Mouse (Mus musculus) liver, embryonic 11.5 days (tissue): ENCODE results near the gene Evc2. TPM values are rescaled to one million over a fixed set of nuclear protein-coding genes. Genes with fewer than 3 reads are reported as not detected.

Experiments
- ATAC-seq: fragments of 200-750 bp; cut with Nextera tagmentation; replicated peaks from 2 replicates; pipeline ENCODE4 v1.8.0; 2017; ENCODE audit warnings: moderate number of reproducible peaks, mild to moderate bottlenecking, moderate TSS enrichment, moderate library complexity; ENCODE audit not compliant: low FRiP score
- DNase-seq: peaks from one replicate; pipeline ENCODE4 v3.0.0-alpha.2; 2017; ENCODE audit warnings: low spot score
- H3K27ac ChIP-seq: fragments of 300-500 bp; sonication (generic); 2 replicates; pipeline ENCODE4 v1.5.1; 2014; ENCODE audit warnings: mild to moderate bottlenecking, low read depth, low read length, control low read depth
- H3K27me3 ChIP-seq: fragments of 300-500 bp; sonication (generic); replicated peaks from 2 replicates; pipeline ENCODE4 v1.6.1; 2014; ENCODE audit warnings: low read length, mixed read lengths; ENCODE audit not compliant: control insufficient read depth, insufficient read depth
- H3K36me3 ChIP-seq: fragments of 300-500 bp; sonication (generic); 2 replicates; pipeline ENCODE4 v1.6.1; 2014; ENCODE audit warnings: mild to moderate bottlenecking, low read length, moderate library complexity, mixed read lengths; ENCODE audit not compliant: control insufficient read depth, insufficient read depth
- H3K4me1 ChIP-seq: fragments of 300-500 bp; sonication (generic); replicated peaks from 2 replicates; pipeline ENCODE4 v1.6.1; 2014; ENCODE audit warnings: low read length, mixed read lengths; ENCODE audit not compliant: control insufficient read depth, insufficient read depth
- H3K4me2 ChIP-seq: fragments of 300-500 bp; sonication (generic); 2 replicates; pipeline ENCODE4 v1.6.1; 2014; ENCODE audit warnings: mild to moderate bottlenecking, control low read depth, moderate library complexity
- H3K4me3 ChIP-seq: fragments of 300-500 bp; sonication (generic); 2 replicates; pipeline ENCODE4 v1.5.1; 2014; ENCODE audit warnings: low read depth, low read length, control low read depth
- H3K9ac ChIP-seq: fragments of 300-500 bp; sonication (generic); 2 replicates; pipeline ENCODE4 v1.6.1; 2014; ENCODE audit warnings: low read depth, low read length, control low read depth
- H3K9me3 ChIP-seq: fragments of 300-500 bp; sonication (generic); 2 replicates; pipeline ENCODE4 v1.6.1; 2016; ENCODE audit warnings: low read length, inconsistent platforms, mixed read lengths; ENCODE audit not compliant: control insufficient read depth
- WGBS: fragments of 180-500 bp; shearing (Covaris S2); extraction: QIAGEN DNeasy Blood & Tissue Kit; methylation state at CpG from one replicate; pipeline ENCODE4 v1.1.7; 2014; 5-methylcytosine and 5-hydroxymethylcytosine counted together
- polyA plus RNA-seq: library from polyadenylated mRNA; unstranded; fragments of >200 nt; fragmentation: Nextera tagmentation; extraction: Ambion mirVana; gene quantifications from 2 replicates; pipeline ENCODE4 v1.2.1, GENCODE M21; 2014

Evc2 gene
- polyA plus RNA-seq, 1 experiment from 2014 or later, result 10.7 TPM

DNA sequence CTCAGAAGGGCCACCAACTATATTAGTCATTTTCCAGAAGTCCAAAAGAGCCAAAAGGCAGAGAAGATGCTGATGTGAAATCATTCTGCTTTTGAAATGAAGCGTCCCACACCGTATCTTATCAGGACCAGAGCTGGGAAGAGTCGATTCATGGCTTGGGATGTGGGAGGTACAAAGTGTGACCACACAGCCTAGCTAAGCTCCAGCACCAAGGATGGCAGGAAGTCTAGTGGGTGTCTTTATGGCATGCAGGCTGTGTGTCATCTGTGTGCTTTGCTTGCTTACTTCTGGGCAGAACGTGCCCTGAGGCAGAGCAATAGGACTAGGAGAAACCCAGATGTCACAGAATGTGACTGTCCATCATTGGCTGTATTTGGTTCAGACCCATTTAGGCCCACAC lies 17.5 kb upstream of the Evc2 start:
- Histone ChIP-seq H3K9ac (no peak overlapping the region), H3K4me3 (no peak overlapping the region), H3K9me3 (no peaks in the 10 kb centered on the region), H3K27ac (no peak overlapping the region), H3K4me2 (no peak overlapping the region), H3K27me3 (no peaks in the 10 kb centered on the region), H3K36me3 (no peaks in the 10 kb centered on the region; the same call in 1 of the 2 replicates), H3K4me1 (no peaks in the 10 kb centered on the region)
- ATAC-seq, result no peak
- no peak for DNase-seq
- WGBS, result 82% methylated on average over 4 of the region's 4 CpGs

DNA sequence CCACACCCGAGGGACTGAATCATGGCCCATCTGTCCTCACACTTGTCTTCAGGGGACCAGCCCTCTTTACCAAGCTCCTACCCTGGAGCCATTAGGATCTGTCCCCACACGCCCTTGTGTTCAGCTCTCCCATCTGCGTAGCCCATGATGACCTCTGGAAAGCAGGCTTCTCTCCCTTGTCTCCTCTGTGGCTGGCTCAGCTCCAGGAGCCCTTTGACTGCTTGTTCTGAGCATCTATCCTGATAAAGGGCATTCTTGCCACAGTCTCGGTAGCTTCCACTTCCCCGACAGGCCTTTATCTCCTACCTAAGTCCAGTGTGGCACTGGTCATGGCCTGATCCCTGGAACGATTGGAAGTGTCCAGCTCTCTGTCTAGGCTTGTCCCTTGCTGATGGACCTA lies 11.6 kb upstream of the Evc2 start:
- DNase-seq (no peak), ATAC-seq (no peak)
- Histone ChIP-seq H3K9me3 (no peaks in the 10 kb centered on the region), H3K9ac (no peak overlapping the region), H3K4me3 (no peak overlapping the region), H3K27ac (no peak overlapping the region), H3K36me3 (no peaks in the 10 kb centered on the region), H3K4me2 (no peak overlapping the region), H3K4me1 (no peaks in the 10 kb centered on the region), H3K27me3 (no peaks in the 10 kb centered on the region)
- WGBS, result 85% methylated on average over 6 of the region's 6 CpGs

DNA sequence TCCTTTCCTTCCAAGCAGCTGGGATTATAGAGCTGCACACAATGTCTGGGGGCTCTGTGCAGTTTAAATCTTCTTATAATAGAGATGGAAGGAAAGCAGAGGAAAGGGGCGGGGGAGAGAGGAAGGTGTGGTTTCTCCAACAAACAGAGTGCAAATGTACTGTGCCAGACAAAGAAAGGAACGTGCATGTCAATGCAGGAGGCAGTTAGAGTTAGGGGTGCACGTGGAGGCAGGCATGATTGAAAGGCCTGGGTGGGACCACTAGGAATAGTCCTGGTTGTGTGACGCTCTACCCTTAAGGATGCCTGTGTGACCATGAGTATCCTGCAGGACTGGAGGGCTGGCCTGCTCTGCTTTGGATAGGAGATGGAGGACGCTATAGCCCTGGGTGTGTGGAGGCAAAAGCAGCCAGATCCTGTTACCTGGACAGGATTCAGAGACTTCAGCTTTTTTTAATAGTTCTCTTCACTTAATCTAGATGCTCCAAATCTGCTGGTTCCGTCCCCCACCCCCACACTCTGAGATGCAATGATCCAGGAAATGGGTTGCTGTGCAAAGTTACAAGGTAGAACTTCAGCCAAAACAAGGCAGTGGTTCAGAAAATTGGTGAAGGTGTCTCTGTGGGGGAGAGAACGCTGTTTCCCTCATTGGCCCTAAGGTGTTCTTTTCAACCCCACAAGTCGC lies 7.7 kb upstream of the Evc2 start:
- Histone ChIP-seq H3K4me2 (no peak overlapping the region), H3K4me1 (no peaks in the 10 kb centered on the region), H3K9me3 (no peaks in the 10 kb centered on the region), H3K27me3 (peaks cover 2% of the 10 kb centered on the region; the same call in 1 of the 2 replicates), H3K9ac (no peak overlapping the region), H3K27ac (no peak overlapping the region), H3K4me3 (no peak overlapping the region), H3K36me3 (no peaks in the 10 kb centered on the region)
- DNase-seq (no peak), ATAC-seq (no peak)
- 70% methylated on average over 8 of the region's 8 CpGs for WGBS

DNA sequence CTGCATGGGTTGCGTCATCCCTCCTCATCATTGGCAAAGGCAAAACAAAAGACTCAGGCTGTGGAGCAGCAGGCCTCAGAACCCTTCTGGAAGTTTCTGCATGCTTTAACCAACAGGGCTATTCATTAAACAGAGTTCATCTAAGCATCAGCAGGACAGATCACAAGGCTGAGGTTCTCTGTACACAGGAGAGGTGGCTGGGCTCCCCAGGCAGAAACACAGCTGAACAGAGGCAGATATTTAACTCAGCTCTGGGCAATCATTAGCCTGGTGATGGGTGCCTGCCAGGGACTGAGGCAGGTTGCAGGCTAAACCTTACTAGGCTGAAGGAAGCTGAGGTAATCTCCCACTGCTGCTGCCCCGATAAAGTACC lies 7.2 kb upstream of the Evc2 start:
- H3K4me1 ChIP-seq, result no peaks in the 10 kb centered on the region
- ATAC-seq (no peak), DNase-seq (no peak)
- no peak overlapping the region for H3K27ac ChIP-seq
- H3K9me3 ChIP-seq, result no peaks in the 10 kb centered on the region
- no peaks in the 10 kb centered on the region for H3K36me3 ChIP-seq
- H3K4me3 ChIP-seq, result no peak overlapping the region
- WGBS, result 84% methylated on average over 2 of the region's 2 CpGs
- H3K4me2 ChIP-seq, result no peak overlapping the region
- no peak overlapping the region for H3K9ac ChIP-seq
- H3K27me3 ChIP-seq, result peaks cover 8% of the 10 kb centered on the region

DNA sequence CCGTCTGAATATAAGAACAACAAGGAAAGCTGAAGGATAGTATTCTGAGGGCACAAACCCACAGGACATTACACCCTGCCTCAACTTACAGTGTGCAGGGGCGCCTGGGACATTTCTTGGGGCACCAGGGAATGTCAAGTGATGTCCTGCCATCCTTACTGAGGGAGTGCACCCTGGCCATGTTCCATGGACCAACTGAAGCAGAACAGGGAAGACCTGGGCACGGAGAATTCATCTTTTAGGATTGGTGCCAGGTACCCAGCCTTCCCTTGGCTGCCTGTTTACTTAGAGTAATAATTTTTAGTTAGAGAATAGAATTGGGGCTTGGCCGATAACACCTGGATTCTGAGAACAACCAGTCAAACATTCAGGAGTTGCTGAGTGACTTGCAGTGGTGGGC lies 6.2 kb upstream of the Evc2 start:
- no peak overlapping the region for H3K9ac ChIP-seq
- WGBS, result 68% methylated on average over 4 of the region's 4 CpGs
- no peak overlapping the region for H3K4me3 ChIP-seq
- no peak overlapping the region for H3K27ac ChIP-seq
- no peaks in the 10 kb centered on the region for H3K36me3 ChIP-seq
- DNase-seq (no peak), ATAC-seq (no peak)
- H3K4me1 ChIP-seq, result peaks cover under 1% of the 10 kb centered on the region; the same call in 1 of the 2 replicates
- H3K4me2 ChIP-seq, result no peak overlapping the region
- H3K27me3 ChIP-seq, result peaks cover 16% of the 10 kb centered on the region
- no peaks in the 10 kb centered on the region for H3K9me3 ChIP-seq

DNA sequence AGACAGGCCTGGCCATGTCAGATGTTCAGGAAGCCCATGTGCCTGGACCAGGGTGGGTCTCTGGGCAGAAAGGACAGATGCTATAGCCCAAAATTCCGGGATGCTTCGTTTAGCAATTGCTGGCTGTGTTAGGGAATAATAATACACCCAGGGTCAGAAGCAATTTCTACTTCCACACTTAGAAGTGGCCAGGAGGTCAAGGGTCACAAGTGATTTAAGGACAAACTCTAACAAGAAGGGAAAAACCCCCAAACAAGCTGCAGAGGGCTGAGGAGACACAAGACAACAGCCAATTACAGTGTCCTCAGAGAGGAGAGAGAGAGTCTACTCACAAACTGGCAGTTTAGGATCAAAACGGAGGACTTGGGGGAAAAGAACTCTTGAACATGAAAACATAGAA lies 3.2 kb upstream of the Evc2 start:
- no peaks in the 10 kb centered on the region for H3K9me3 ChIP-seq
- H3K27me3 ChIP-seq, result peaks cover 25% of the 10 kb centered on the region
- H3K4me3 ChIP-seq, result no peak overlapping the region
- no peaks in the 10 kb centered on the region for H3K36me3 ChIP-seq
- H3K9ac ChIP-seq, result no peak overlapping the region
- H3K4me1 ChIP-seq, result peaks cover 11% of the 10 kb centered on the region
- ATAC-seq (no peak), DNase-seq (no peak)
- no peak overlapping the region for H3K4me2 ChIP-seq
- 67% methylated on average over 3 of the region's 3 CpGs for WGBS
- no peak overlapping the region for H3K27ac ChIP-seq

DNA sequence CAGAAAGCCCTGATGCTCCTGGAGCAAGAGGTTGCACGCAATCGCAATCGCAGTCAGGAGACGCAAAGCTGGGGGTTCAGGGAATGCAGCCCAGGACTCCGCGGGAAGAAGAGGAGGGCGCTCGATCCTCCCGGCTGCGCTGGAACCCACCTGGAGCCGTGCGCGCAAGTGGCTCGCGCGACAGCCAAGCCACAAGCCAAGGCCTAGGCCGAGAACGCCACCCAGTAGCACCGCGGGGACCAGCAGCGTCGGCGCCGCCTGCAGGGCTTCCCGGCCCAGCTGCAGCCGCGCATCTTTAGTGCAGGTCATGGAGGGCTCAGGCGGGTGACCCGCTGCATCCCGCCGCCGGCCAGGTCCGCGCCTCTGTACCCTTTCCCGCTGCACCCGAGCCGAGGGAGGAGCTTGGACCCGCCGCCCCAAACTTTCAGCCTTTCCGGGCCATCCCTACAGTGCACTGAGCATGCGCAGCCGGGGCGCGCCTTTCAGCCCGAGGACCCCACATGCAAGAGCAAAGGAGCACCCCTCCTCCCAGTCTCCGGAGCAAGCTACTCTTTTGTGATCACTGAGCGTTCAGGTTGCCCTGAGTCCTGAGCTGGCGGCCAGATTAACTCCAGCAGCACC lies 1.7 kb upstream of the Evc2 start, which contains the start of gene Evc:
Evc (minus strand) TSS at position 410 of the 621 bp plus-strand sequence.
- peak within 1 kb of the TSS; percentile 59 for H3K9ac ChIP-seq

DNA sequence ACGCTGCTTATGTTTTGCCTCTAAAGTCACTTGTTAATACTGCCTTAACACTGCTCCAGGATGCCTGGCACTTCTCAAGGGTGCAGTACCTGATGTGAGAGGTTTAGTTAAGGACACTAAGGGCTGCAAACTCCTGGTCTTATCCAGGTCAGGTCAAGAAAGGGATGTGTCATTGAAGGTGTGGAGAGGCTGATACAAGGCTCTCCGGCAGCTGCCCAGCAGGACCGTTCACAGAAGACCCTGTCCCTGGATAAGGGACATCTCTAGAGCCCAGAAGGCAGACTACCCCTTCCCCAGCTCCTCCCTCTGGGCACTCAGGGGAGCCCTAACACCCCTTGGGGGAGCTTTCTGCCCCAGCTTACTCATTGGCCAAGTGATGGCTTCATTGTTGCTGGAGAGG lies 603 bp upstream of the Evc2 start:
- DNase-seq (peak; percentile 33), ATAC-seq (no peak)
- peaks cover 25% of the 10 kb centered on the region for H3K27me3 ChIP-seq
- no peak overlapping the region for H3K9ac ChIP-seq
- H3K27ac ChIP-seq, result 0 out of 2 replicates have a peak overlapping the region, but pooled peaks have one; percentile 16
- H3K36me3 ChIP-seq, result no peaks in the 10 kb centered on the region
- peak overlapping the region; percentile 75 for H3K4me2 ChIP-seq
- no peak overlapping the region for H3K4me3 ChIP-seq
- H3K9me3 ChIP-seq, result no peaks in the 10 kb centered on the region
- 55% methylated on average over 3 of the region's 3 CpGs for WGBS
- H3K4me1 ChIP-seq, result peaks cover 11% of the 10 kb centered on the region

More for the DNA sequence above, 1.7 kb upstream of the Evc2 start, which contains the start of gene Evc:
- H3K4me3 ChIP-seq, result peak within 1 kb of the TSS; percentile 54
- H3K4me2 ChIP-seq, result peak within 1 kb of the TSS; percentile 75
- peaks cover 11% of the 10 kb centered on the region for H3K4me1 ChIP-seq
- WGBS, result 1% methylated on average over 46 of the region's 48 CpGs
- no peaks in the 10 kb centered on the region for H3K9me3 ChIP-seq
- H3K27ac ChIP-seq, result 0 out of 2 replicates have a peak within 1 kb of the TSS, but pooled peaks have one; percentile 16
- ATAC-seq (peak; percentile 61), DNase-seq (peak; percentile 74)
- no peaks in the 10 kb centered on the region for H3K36me3 ChIP-seq
- H3K27me3 ChIP-seq, result peaks cover 25% of the 10 kb centered on the region

DNA sequence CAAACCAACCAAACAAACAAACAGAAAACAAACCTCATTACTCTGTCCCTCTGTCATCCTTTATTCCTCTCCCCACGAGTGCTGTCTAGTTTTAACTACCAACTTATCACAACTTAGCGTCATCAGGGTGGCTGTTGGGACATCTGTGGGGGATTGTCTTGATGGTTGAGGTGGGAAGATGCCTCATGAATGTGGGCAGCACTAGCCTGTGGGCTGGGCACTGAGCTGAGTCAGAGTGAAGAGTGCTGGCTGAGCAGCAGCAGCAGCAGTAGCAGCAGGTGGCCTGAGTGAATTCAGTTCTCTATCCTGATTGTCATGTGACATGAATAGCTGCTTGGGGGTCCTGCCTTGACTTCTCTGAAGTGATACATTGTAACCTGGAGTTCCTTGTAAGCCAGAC lies 5.7 kb downstream of the Evc2 start:
- H3K4me1 ChIP-seq, result no peaks in the 10 kb centered on the region; the same call in 1 of the 2 replicates
- H3K4me3 ChIP-seq, result no peak overlapping the region
- H3K27ac ChIP-seq, result no peak overlapping the region
- no peak overlapping the region for H3K4me2 ChIP-seq
- H3K9me3 ChIP-seq, result no peaks in the 10 kb centered on the region
- H3K9ac ChIP-seq, result no peak overlapping the region
- H3K36me3 ChIP-seq, result no peaks in the 10 kb centered on the region; the same call in 1 of the 2 replicates
- ATAC-seq, result no peak
- H3K27me3 ChIP-seq, result no peaks in the 10 kb centered on the region
- no peak for DNase-seq
- WGBS, result 84% methylated on average over 2 of the region's 2 CpGs
